Mouse (Mus musculus) limb, embryonic 13.5 days (tissue): Measurements from ENCODE around the gene T2. TPM values are rescaled to one million over a fixed set of nuclear protein-coding genes. Genes with fewer than 3 reads are reported as not detected.
"Not testable (repeated sequence)": the region's sequence is repeated elsewhere in the genome, so short reads cannot be mapped to it uniquely, and the experiment has no call there.

Experiments used
- ATAC-seq: fragments of 200-750 bp; cut with Nextera tagmentation; 2 replicates; pipeline ENCODE4 v1.8.0; 2017; ENCODE audit warnings: low read depth, moderate number of reproducible peaks, moderate TSS enrichment; ENCODE audit not compliant: low FRiP score
- H3K27ac ChIP-seq: fragments of 300-500 bp; sonication (generic); 2 replicates; pipeline ENCODE4 v1.5.1; 2015; ENCODE audit warnings: inconsistent platforms, mild to moderate bottlenecking, moderate library complexity
- H3K27me3 ChIP-seq: fragments of 300-500 bp; sonication (generic); 2 replicates; pipeline ENCODE4 v1.6.1; 2015; ENCODE audit warnings: mild to moderate bottlenecking, inconsistent platforms
- H3K36me3 ChIP-seq: fragments of 300-500 bp; sonication (generic); 2 replicates; pipeline ENCODE4 v1.6.1; 2015; ENCODE audit warnings: inconsistent platforms, mild to moderate bottlenecking, moderate library complexity
- H3K4me1 ChIP-seq: fragments of 300-500 bp; sonication (generic); 2 replicates; pipeline ENCODE4 v1.6.1; 2015; ENCODE audit warnings: inconsistent platforms
- H3K4me2 ChIP-seq: fragments of 300-500 bp; sonication (generic); replicated peaks from 2 replicates; pipeline ENCODE4 v1.6.1; 2015; ENCODE audit warnings: inconsistent platforms, mild to moderate bottlenecking, moderate library complexity
- H3K4me3 ChIP-seq: fragments of 300-500 bp; sonication (generic); 2 replicates; pipeline ENCODE4 v1.5.1; 2015; ENCODE audit warnings: moderate library complexity, mild to moderate bottlenecking, inconsistent platforms
- H3K9ac ChIP-seq: fragments of 300-500 bp; sonication (generic); 2 replicates; pipeline ENCODE4 v1.6.1; 2015; ENCODE audit warnings: mild to moderate bottlenecking, inconsistent platforms
- H3K9me3 ChIP-seq: fragments of 300-500 bp; sonication (generic); 2 replicates; pipeline ENCODE4 v1.6.1; 2016; ENCODE audit warnings: inconsistent platforms
- WGBS: fragments of 180-500 bp; shearing (Covaris S2); methylation state at CpG from one replicate; pipeline ENCODE4 v1.1.7; 2015; 5-methylcytosine and 5-hydroxymethylcytosine counted together
- polyA plus RNA-seq: library from polyadenylated mRNA; unstranded; fragments of >200 nt; fragmentation: Nextera tagmentation; extraction: Ambion mirVana; gene quantifications from 2 replicates; pipeline ENCODE4 v1.2.1, GENCODE M21; 2015

T2 gene
- polyA plus RNA-seq, 1 experiment from 2014 or later: 1.3 TPM

- H3K4me2 ChIP-seq, H3K27ac ChIP-seq, H3K36me3 ChIP-seq, H3K27me3 ChIP-seq, H3K4me3 ChIP-seq, H3K9me3 ChIP-seq, H3K9ac ChIP-seq, ATAC-seq: not testable (repeated sequence)
- WGBS: 59% methylated on average over 8 of the region's 8 CpGs
- H3K4me1 ChIP-seq: peaks cover 20% of the 10 kb centered on the region
These were observed 48.1 kb downstream of the T2 start for GRCm38 (mm10) chr17:8403932-8404331.

- Histone ChIP-seq H3K9ac (no peak overlapping the region), H3K4me2 (no peak overlapping the region), H3K36me3 (no peaks in the 10 kb centered on the region), H3K27me3 (no peaks in the 10 kb centered on the region), H3K4me1 (peaks cover 18% of the 10 kb centered on the region), H3K27ac (no peak overlapping the region), H3K4me3 (no peak overlapping the region), H3K9me3 (no peaks in the 10 kb centered on the region)
- ATAC-seq: 0 out of 2 replicates have a peak, but pooled peaks have one; percentile 26
- WGBS: 13% methylated on average over 6 of the region's 6 CpGs
These were observed 50.5 kb downstream of the T2 start for GRCm38 (mm10) chr17:8406285-8406684.

DNA sequence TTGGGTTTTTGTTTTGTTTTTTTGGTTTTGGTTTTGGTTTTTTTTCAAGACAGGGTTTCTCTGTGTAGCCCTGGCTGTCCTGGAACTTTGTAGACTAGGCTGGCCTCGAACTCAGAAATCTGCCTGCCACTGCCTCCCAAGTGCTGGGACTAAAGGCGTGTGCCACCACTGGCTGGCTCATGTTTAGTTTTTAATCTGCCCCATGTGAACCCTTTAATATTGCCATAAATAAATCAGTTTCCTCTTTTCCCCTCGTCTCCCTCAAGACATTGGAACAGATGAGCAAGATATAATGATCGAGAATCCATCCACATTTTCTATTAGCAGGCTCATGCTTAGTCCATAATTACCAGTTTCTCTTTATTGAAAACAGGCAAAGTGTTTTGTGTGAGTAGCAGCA lies 52.2 kb downstream of the T2 start:
- not testable (repeated sequence) for H3K4me2 ChIP-seq, H3K9ac ChIP-seq, ATAC-seq, H3K27ac ChIP-seq, H3K36me3 ChIP-seq, H3K9me3 ChIP-seq, H3K4me3 ChIP-seq
- 42% methylated on average over 4 of the region's 4 CpGs for WGBS
- peaks cover 18% of the 10 kb centered on the region for H3K4me1 ChIP-seq
- peaks cover 12% of the 10 kb centered on the region; the same call in 1 of the 2 replicates for H3K27me3 ChIP-seq

DNA sequence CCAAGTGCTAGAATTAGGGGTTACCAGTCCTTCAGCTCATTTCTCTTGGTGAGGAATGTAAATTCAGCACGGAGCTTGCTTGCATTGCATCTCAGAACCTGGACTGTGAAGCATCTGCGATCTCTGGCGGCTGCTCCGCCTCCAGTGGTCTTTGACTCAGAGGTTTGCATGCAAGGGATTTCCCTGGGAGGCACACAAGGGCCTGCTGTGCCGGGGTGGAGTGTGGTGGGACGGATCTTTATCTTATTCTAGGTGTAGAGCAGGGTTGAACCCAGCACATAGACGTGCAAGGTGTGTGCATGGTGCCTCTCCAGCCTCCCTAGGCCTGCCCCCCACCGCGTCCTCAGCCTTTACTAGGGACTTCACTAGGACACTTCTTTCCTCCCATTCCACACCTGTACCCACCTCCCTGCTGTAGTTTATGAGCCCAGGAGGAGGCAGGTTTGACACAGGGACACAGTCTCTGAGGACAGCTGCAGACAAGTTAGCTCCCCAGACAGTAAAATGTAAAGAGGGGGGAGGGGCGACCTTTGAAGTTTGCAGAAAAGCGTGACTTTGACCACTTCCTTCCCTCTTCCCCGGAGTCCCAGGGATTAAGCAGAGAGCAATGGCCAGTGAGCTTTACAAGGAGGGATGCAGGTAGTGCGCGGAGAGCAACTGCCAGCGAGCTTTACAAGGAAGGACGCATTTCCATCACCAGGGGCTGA lies 53.0 kb downstream of the T2 start:
- H3K4me3 ChIP-seq: no peak overlapping the region
- WGBS: 2% methylated on average over 16 of the region's 16 CpGs
- ATAC-seq: peak; percentile 34; the same call in 1 of the 2 replicates
- peaks cover 18% of the 10 kb centered on the region for H3K27me3 ChIP-seq
- H3K4me1 ChIP-seq: peaks cover 18% of the 10 kb centered on the region
- no peaks in the 10 kb centered on the region for H3K9me3 ChIP-seq
- no peaks in the 10 kb centered on the region for H3K36me3 ChIP-seq
- H3K27ac ChIP-seq: no peak overlapping the region
- H3K9ac ChIP-seq: no peak overlapping the region
- peak overlapping the region; percentile 31 for H3K4me2 ChIP-seq

- Histone ChIP-seq H3K4me3 (no peak overlapping the region), H3K27ac (no peak overlapping the region), H3K36me3 (no peaks in the 10 kb centered on the region), H3K9me3 (no peaks in the 10 kb centered on the region), H3K4me2 (no peak overlapping the region), H3K4me1 (peaks cover 24% of the 10 kb centered on the region), H3K9ac (no peak overlapping the region), H3K27me3 (peaks cover 25% of the 10 kb centered on the region)
- no peak for ATAC-seq
- 86% methylated on average over 2 of the region's 2 CpGs for WGBS
These were observed 54.5 kb downstream of the T2 start for GRCm38 (mm10) chr17:8410330-8410729.

- ATAC-seq: no peak
- 57% methylated on average over 5 of the region's 5 CpGs for WGBS
- no peak overlapping the region for H3K27ac ChIP-seq
- peaks cover 25% of the 10 kb centered on the region for H3K27me3 ChIP-seq
- no peak overlapping the region for H3K4me3 ChIP-seq
- H3K36me3 ChIP-seq: no peaks in the 10 kb centered on the region
- no peak overlapping the region for H3K9ac ChIP-seq
- peaks cover 13% of the 10 kb centered on the region for H3K4me1 ChIP-seq
- H3K4me2 ChIP-seq: no peak overlapping the region
- no peaks in the 10 kb centered on the region for H3K9me3 ChIP-seq
These were observed 57.9 kb downstream of the T2 start for GRCm38 (mm10) chr17:8413656-8414055.

- H3K36me3 ChIP-seq: no peaks in the 10 kb centered on the region
- 13% methylated on average over 8 of the region's 8 CpGs for WGBS
- peak; percentile 28; the same call in 1 of the 2 replicates for ATAC-seq
- no peak overlapping the region for H3K4me3 ChIP-seq
- no peaks in the 10 kb centered on the region for H3K9me3 ChIP-seq
- no peak overlapping the region for H3K27ac ChIP-seq
- H3K4me1 ChIP-seq: 0 out of 2 replicates have a peak, but pooled peaks cover 6% of the 10 kb centered on the region
- H3K4me2 ChIP-seq: no peak overlapping the region
- H3K27me3 ChIP-seq: peaks cover 25% of the 10 kb centered on the region
- no peak overlapping the region for H3K9ac ChIP-seq
These were observed 59.7 kb downstream of the T2 start for GRCm38 (mm10) chr17:8415533-8415932.

DNA sequence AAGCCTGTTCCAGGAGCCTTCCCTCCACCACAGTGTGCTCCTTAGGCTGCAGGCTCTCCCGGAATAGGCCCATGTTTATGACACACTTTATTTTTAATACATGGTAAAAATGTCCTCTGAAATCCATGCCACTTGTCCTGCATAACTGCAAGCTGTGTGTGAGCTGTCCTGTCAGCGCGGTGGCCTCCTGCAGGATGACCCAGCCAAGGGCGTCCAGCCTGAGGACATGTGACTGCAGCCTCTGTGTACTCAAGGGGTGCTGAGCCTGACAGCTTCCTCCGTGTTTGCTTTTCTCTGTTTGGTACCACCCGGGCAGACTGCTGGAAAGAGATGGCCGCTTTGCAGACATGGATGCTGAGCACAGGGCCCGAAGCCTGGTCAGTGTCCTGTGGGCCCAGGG lies 61.1 kb downstream of the T2 start:
- Histone ChIP-seq H3K36me3 (no peaks in the 10 kb centered on the region), H3K4me3 (no peak overlapping the region), H3K4me2 (no peak overlapping the region), H3K9me3 (no peaks in the 10 kb centered on the region), H3K27ac (no peak overlapping the region), H3K27me3 (peaks cover 21% of the 10 kb centered on the region), H3K4me1 (0 out of 2 replicates have a peak, but pooled peaks cover 6% of the 10 kb centered on the region), H3K9ac (no peak overlapping the region)
- no peak for ATAC-seq
- WGBS: 75% methylated on average over 8 of the region's 8 CpGs

DNA sequence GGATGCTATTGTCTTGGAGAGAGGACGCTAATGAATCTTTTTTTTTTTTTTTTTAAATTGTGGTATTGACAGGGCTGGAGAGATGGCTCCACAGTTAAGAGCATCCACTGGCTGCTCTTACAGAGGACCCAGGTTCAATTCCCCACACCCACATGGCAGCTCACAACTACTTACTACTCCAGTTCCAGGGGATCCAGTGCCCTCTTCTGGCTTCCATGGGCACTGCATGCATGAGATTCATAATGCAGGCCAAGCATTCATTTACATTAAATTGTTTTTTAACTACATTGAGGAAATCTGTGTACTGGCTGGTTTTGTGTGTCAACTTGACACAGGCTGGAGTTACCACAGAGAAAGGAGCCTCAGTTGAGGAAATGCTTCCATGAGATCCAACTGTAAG lies 64.9 kb downstream of the T2 start:
- Histone ChIP-seq H3K9me3 (no peaks in the 10 kb centered on the region), H3K4me3 (no peak overlapping the region), H3K36me3 (no peaks in the 10 kb centered on the region), H3K27ac (no peak overlapping the region), H3K4me2 (no peak overlapping the region), H3K27me3 (no peaks in the 10 kb centered on the region), H3K4me1 (no peaks in the 10 kb centered on the region), H3K9ac (no peak overlapping the region)
- 70% methylated on average over 1 of the region's 1 CpGs for WGBS
- ATAC-seq: no peak

GRCm38 (mm10) chr17:8421517-8421916 lies 65.7 kb downstream of the T2 start:
- Histone ChIP-seq H3K27me3 (no peaks in the 10 kb centered on the region), H3K36me3 (no peaks in the 10 kb centered on the region), H3K27ac (no peak overlapping the region), H3K4me2 (no peak overlapping the region), H3K9ac (no peak overlapping the region), H3K4me3 (no peak overlapping the region), H3K9me3 (no peaks in the 10 kb centered on the region), H3K4me1 (no peaks in the 10 kb centered on the region)
- WGBS: 20% methylated on average over 5 of the region's 5 CpGs
- ATAC-seq: no peak

DNA sequence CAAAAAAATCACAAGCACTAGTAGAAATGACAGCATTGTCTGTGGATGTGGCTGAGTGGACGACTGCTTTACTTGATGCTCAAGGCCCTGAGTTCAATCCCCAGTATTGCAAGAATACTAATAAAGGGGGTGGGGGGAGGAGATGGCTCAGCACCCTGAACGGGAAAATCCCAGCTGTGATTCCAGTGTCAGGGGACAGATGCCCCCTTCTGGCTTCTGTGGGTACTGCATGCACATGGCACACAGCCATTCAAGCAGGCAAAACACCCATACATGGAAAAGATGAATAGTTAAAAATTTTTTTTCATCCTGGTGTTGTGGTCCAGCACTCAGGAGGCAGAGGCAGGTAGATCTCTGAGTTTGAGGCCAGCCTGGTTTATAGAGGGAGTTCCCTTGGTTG lies 67.5 kb downstream of the T2 start:
- Histone ChIP-seq H3K9ac (no peak overlapping the region), H3K4me1 (no peaks in the 10 kb centered on the region), H3K4me2 (no peak overlapping the region), H3K27me3 (peaks cover 14% of the 10 kb centered on the region), H3K4me3 (no peak overlapping the region), H3K9me3 (no peaks in the 10 kb centered on the region), H3K27ac (no peak overlapping the region), H3K36me3 (no peaks in the 10 kb centered on the region)
- no peak for ATAC-seq
- WGBS: 55% methylated on average over 2 of the region's 2 CpGs

GRCm38 (mm10) chr17:8429436-8429835 lies 73.6 kb downstream of the T2 start:
- no peaks in the 10 kb centered on the region for H3K36me3 ChIP-seq
- H3K9me3 ChIP-seq: no peaks in the 10 kb centered on the region
- H3K27me3 ChIP-seq: peaks cover 75% of the 10 kb centered on the region
- H3K4me3 ChIP-seq: peak overlapping the region; percentile 3; the same call in 1 of the 2 replicates
- H3K4me2 ChIP-seq: no peak overlapping the region
- ATAC-seq: no peak
- H3K9ac ChIP-seq: no peak overlapping the region
- no peak overlapping the region for H3K27ac ChIP-seq
- peaks cover 25% of the 10 kb centered on the region for H3K4me1 ChIP-seq
- WGBS: under 1% methylated on average over 16 of the region's 16 CpGs

DNA sequence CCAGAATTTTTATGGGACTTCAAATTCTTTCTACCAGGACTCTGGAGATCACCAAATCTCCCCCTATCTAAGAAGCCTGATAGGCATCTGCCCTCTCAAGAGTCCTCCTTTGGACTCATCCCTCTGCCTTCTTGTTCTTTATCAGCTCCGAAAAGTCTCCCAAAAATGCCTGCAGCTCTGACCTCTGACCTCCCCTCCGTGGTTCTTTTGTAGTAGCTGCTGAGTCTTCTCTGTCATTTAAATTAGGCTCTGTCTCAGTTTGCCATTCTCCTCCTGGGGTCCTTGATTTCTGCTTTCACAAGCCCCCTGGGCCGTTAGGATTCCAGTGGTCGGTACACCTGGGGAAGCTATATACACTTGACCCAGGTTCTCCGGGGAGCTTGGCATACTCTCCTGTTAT lies 74.1 kb downstream of the T2 start:
- no peaks in the 10 kb centered on the region for H3K36me3 ChIP-seq
- H3K9me3 ChIP-seq: no peaks in the 10 kb centered on the region
- ATAC-seq: no peak
- H3K4me1 ChIP-seq: peaks cover 30% of the 10 kb centered on the region
- H3K27me3 ChIP-seq: peaks cover 80% of the 10 kb centered on the region
- H3K4me3 ChIP-seq: no peak overlapping the region
- no peak overlapping the region for H3K4me2 ChIP-seq
- H3K27ac ChIP-seq: no peak overlapping the region
- H3K9ac ChIP-seq: no peak overlapping the region
- 3% methylated on average over 5 of the region's 5 CpGs for WGBS
